Mouse (Mus musculus) neural tube, embryonic 15.5 days (tissue): ENCODE data around the gene Ephb2. TPM values are rescaled to one million over a fixed set of nuclear protein-coding genes. Genes with fewer than 3 reads are reported as not detected.

Experiments used
- ATAC-seq: fragments of 200-750 bp; cut with Nextera tagmentation; 2 replicates; pipeline ENCODE4 v1.8.0; 2017; ENCODE audit warnings: mild to moderate bottlenecking, moderate TSS enrichment, moderate library complexity; ENCODE audit not compliant: low FRiP score
- H3K27ac ChIP-seq: fragments of 300-500 bp; sonication (generic); replicated peaks from 2 replicates; pipeline ENCODE4 v1.5.1; 2015; ENCODE audit warnings: mild to moderate bottlenecking, inconsistent platforms
- H3K27me3 ChIP-seq: fragments of 300-500 bp; sonication (generic); replicated peaks from 2 replicates; pipeline ENCODE4 v1.6.1; 2015; ENCODE audit warnings: inconsistent platforms
- H3K36me3 ChIP-seq: fragments of 300-500 bp; sonication (generic); 2 replicates; pipeline ENCODE4 v1.6.1; 2015; ENCODE audit warnings: inconsistent platforms
- H3K4me1 ChIP-seq: fragments of 300-500 bp; sonication (generic); 2 replicates; pipeline ENCODE4 v1.6.1; 2015; ENCODE audit warnings: inconsistent platforms
- H3K4me2 ChIP-seq: fragments of 300-500 bp; sonication (generic); 2 replicates; pipeline ENCODE4 v1.6.1; 2015; ENCODE audit warnings: inconsistent platforms, mild to moderate bottlenecking, moderate library complexity
- H3K4me3 ChIP-seq: fragments of 300-500 bp; sonication (generic); replicated peaks from 2 replicates; pipeline ENCODE4 v1.5.1; 2015; ENCODE audit warnings: mild to moderate bottlenecking, inconsistent platforms
- H3K9ac ChIP-seq: fragments of 300-500 bp; sonication (generic); replicated peaks from 2 replicates; pipeline ENCODE4 v1.6.1; 2015; ENCODE audit warnings: mild to moderate bottlenecking, inconsistent platforms
- H3K9me3 ChIP-seq: fragments of 300-500 bp; sonication (generic); replicated peaks from 2 replicates; pipeline ENCODE4 v1.6.1; 2016; ENCODE audit warnings: inconsistent platforms
- WGBS: fragments of 180-500 bp; shearing (Covaris S2); methylation state at CpG from one replicate; pipeline ENCODE4 v1.1.7; 2015; ENCODE audit warnings: mixed read lengths; 5-methylcytosine and 5-hydroxymethylcytosine counted together
- polyA plus RNA-seq: library from polyadenylated mRNA; unstranded; fragments of >200 nt; fragmentation: Nextera tagmentation; extraction: Ambion mirVana; gene quantifications from 2 replicates; pipeline ENCODE4 v1.2.1, GENCODE M21; 2015

Gene Ephb2
- polyA plus RNA-seq, 1 experiment from 2014 or later = 21.3 TPM

- Histone ChIP-seq H3K4me2 (no peak overlapping the region), H3K9ac (no peak overlapping the region), H3K27me3 (no peaks in the 10 kb centered on the region), H3K4me3 (no peak overlapping the region), H3K27ac (no peak overlapping the region), H3K9me3 (no peaks in the 10 kb centered on the region), H3K4me1 (peaks cover 42% of the 10 kb centered on the region), H3K36me3 (no peaks in the 10 kb centered on the region)
- 0 out of 2 replicates have a peak, but pooled peaks have one; percentile 17 for ATAC-seq
- WGBS = 17% methylated on average over 7 of the region's 7 CpGs
Observed at GRCm38 (mm10) chr4:136816701-136817100, 19.1 kb downstream of the Ephb2 start.

GRCm38 (mm10) chr4:136815364-136815763, 20.4 kb downstream of the Ephb2 start:
- WGBS = 78% methylated on average over 5 of the region's 5 CpGs

GRCm38 (mm10) chr4:136812543-136812942, 23.2 kb downstream of the Ephb2 start:
- H3K36me3 ChIP-seq = no peaks in the 10 kb centered on the region
- H3K9ac ChIP-seq = no peak overlapping the region
- H3K27me3 ChIP-seq = no peaks in the 10 kb centered on the region
- no peak for ATAC-seq
- peaks cover 51% of the 10 kb centered on the region for H3K4me1 ChIP-seq
- no peak overlapping the region for H3K4me3 ChIP-seq
- H3K4me2 ChIP-seq = no peak overlapping the region
- WGBS = 59% methylated on average over 4 of the region's 4 CpGs
- H3K27ac ChIP-seq = no peak overlapping the region
- H3K9me3 ChIP-seq = no peaks in the 10 kb centered on the region

More at GRCm38 (mm10) chr4:136815364-136815763, 20.4 kb downstream of the Ephb2 start:
- Histone ChIP-seq H3K4me1 (peaks cover 49% of the 10 kb centered on the region), H3K9ac (no peak overlapping the region), H3K27me3 (no peaks in the 10 kb centered on the region), H3K9me3 (no peaks in the 10 kb centered on the region), H3K4me3 (no peak overlapping the region), H3K4me2 (no peak overlapping the region), H3K36me3 (no peaks in the 10 kb centered on the region), H3K27ac (no peak overlapping the region)
- ATAC-seq = no peak

GRCm38 (mm10) chr4:136811596-136811995, 24.2 kb downstream of the Ephb2 start:
- Histone ChIP-seq H3K4me1 (peaks cover 52% of the 10 kb centered on the region), H3K4me3 (no peak overlapping the region), H3K27me3 (no peaks in the 10 kb centered on the region), H3K27ac (no peak overlapping the region), H3K36me3 (no peaks in the 10 kb centered on the region), H3K9ac (no peak overlapping the region), H3K4me2 (no peak overlapping the region), H3K9me3 (no peaks in the 10 kb centered on the region)
- 23% methylated on average over 6 of the region's 6 CpGs for WGBS
- ATAC-seq = no peak

GRCm38 (mm10) chr4:136808478-136808877, 27.3 kb downstream of the Ephb2 start:
- no peak for ATAC-seq
- Histone ChIP-seq H3K27ac (no peak overlapping the region), H3K9ac (no peak overlapping the region), H3K9me3 (no peaks in the 10 kb centered on the region), H3K4me2 (no peak overlapping the region), H3K4me3 (no peak overlapping the region), H3K36me3 (no peaks in the 10 kb centered on the region), H3K4me1 (peaks cover 56% of the 10 kb centered on the region), H3K27me3 (no peaks in the 10 kb centered on the region)
- 23% methylated on average over 11 of the region's 11 CpGs for WGBS

- H3K4me3 ChIP-seq = no peak overlapping the region
- ATAC-seq = peak; percentile 21; the same call in 1 of the 2 replicates
- peaks cover 56% of the 10 kb centered on the region for H3K4me1 ChIP-seq
- no peaks in the 10 kb centered on the region for H3K9me3 ChIP-seq
- H3K27ac ChIP-seq = no peak overlapping the region
- H3K27me3 ChIP-seq = no peaks in the 10 kb centered on the region
- H3K4me2 ChIP-seq = no peak overlapping the region
- H3K9ac ChIP-seq = no peak overlapping the region
- 34% methylated on average over 11 of the region's 11 CpGs for WGBS
- no peaks in the 10 kb centered on the region for H3K36me3 ChIP-seq
Observed at GRCm38 (mm10) chr4:136807448-136808009, 28.3 kb downstream of the Ephb2 start.

GRCm38 (mm10) chr4:136806254-136806653, 29.5 kb downstream of the Ephb2 start:
- Histone ChIP-seq H3K9ac (no peak overlapping the region), H3K4me2 (no peak overlapping the region), H3K9me3 (no peaks in the 10 kb centered on the region), H3K4me1 (peaks cover 51% of the 10 kb centered on the region), H3K27me3 (no peaks in the 10 kb centered on the region), H3K4me3 (no peak overlapping the region), H3K36me3 (no peaks in the 10 kb centered on the region), H3K27ac (no peak overlapping the region)
- no peak for ATAC-seq
- 64% methylated on average over 10 of the region's 10 CpGs for WGBS

- Histone ChIP-seq H3K27ac (no peak overlapping the region), H3K27me3 (no peaks in the 10 kb centered on the region), H3K4me3 (no peak overlapping the region), H3K4me2 (no peak overlapping the region), H3K9ac (no peak overlapping the region), H3K36me3 (no peaks in the 10 kb centered on the region), H3K4me1 (peaks cover 59% of the 10 kb centered on the region), H3K9me3 (no peaks in the 10 kb centered on the region)
- 96% methylated on average over 6 of the region's 6 CpGs for WGBS
- ATAC-seq = no peak
Observed at GRCm38 (mm10) chr4:136804343-136804742, 31.4 kb downstream of the Ephb2 start.

- ATAC-seq = no peak
- H3K9me3 ChIP-seq = no peaks in the 10 kb centered on the region
- H3K27ac ChIP-seq = no peak overlapping the region
- 73% methylated on average over 12 of the region's 12 CpGs for WGBS
- H3K9ac ChIP-seq = no peak overlapping the region
- no peaks in the 10 kb centered on the region for H3K27me3 ChIP-seq
- no peak overlapping the region for H3K4me2 ChIP-seq
- H3K4me1 ChIP-seq = peaks cover 59% of the 10 kb centered on the region
- no peaks in the 10 kb centered on the region for H3K36me3 ChIP-seq
- no peak overlapping the region for H3K4me3 ChIP-seq
Observed at GRCm38 (mm10) chr4:136802446-136802845, 33.3 kb downstream of the Ephb2 start.

GRCm38 (mm10) chr4:136801944-136802343, 33.8 kb downstream of the Ephb2 start:
- H3K9ac ChIP-seq = no peak overlapping the region
- ATAC-seq = no peak
- peaks cover 59% of the 10 kb centered on the region for H3K4me1 ChIP-seq
- no peak overlapping the region for H3K4me2 ChIP-seq
- H3K9me3 ChIP-seq = no peaks in the 10 kb centered on the region
- H3K4me3 ChIP-seq = no peak overlapping the region
- no peaks in the 10 kb centered on the region for H3K27me3 ChIP-seq
- no peak overlapping the region for H3K27ac ChIP-seq
- WGBS = 90% methylated on average over 5 of the region's 5 CpGs
- no peaks in the 10 kb centered on the region for H3K36me3 ChIP-seq

- no peak overlapping the region for H3K9ac ChIP-seq
- no peaks in the 10 kb centered on the region for H3K27me3 ChIP-seq
- H3K27ac ChIP-seq = no peak overlapping the region
- H3K4me3 ChIP-seq = no peak overlapping the region
- no peaks in the 10 kb centered on the region for H3K9me3 ChIP-seq
- H3K4me1 ChIP-seq = peaks cover 55% of the 10 kb centered on the region
- no peak overlapping the region for H3K4me2 ChIP-seq
- H3K36me3 ChIP-seq = no peaks in the 10 kb centered on the region
- no peak for ATAC-seq
- 94% methylated on average over 8 of the region's 8 CpGs for WGBS
Observed at GRCm38 (mm10) chr4:136801463-136801862, 34.3 kb downstream of the Ephb2 start.

- Histone ChIP-seq H3K4me1 (peaks cover 48% of the 10 kb centered on the region), H3K4me3 (no peak overlapping the region), H3K9me3 (no peaks in the 10 kb centered on the region), H3K4me2 (no peak overlapping the region), H3K9ac (no peak overlapping the region), H3K27ac (0 out of 2 replicates have a peak overlapping the region, but pooled peaks have one; percentile 7), H3K27me3 (no peaks in the 10 kb centered on the region), H3K36me3 (no peaks in the 10 kb centered on the region)
- ATAC-seq = no peak
- WGBS = 45% methylated on average over 14 of the region's 14 CpGs
Observed at GRCm38 (mm10) chr4:136800366-136800765, 35.4 kb downstream of the Ephb2 start.
